Mouse (Mus musculus): ENCODE measurements around the gene Fcho1.

Gene Fcho1

GRCm38 (mm10) chr8:71658515-71659049 is 66.9 kb downstream of the Fcho1 start:
- no peak for DNase-seq
